Mouse (Mus musculus) kidney, postnatal 0 days (tissue): Measurements from ENCODE around the gene Nphs1. TPM values are rescaled to one million over a fixed set of nuclear protein-coding genes. Genes with fewer than 3 reads are reported as not detected.

Experiments used
- ATAC-seq: fragments of 200-750 bp; cut with Nextera tagmentation; replicated peaks from 2 replicates; pipeline ENCODE4 v1.8.0; 2017; ENCODE audit warnings: low read depth, moderate number of reproducible peaks, moderate TSS enrichment, moderate library complexity; ENCODE audit not compliant: low FRiP score
- DNase-seq: peaks from one replicate; pipeline ENCODE4 v3.0.0-alpha.2; 2016; ENCODE audit warnings: low spot score
- H3K27ac ChIP-seq: fragments of 300-500 bp; sonication (generic); 2 replicates; pipeline ENCODE4 v1.5.1; 2014; ENCODE audit warnings: mild to moderate bottlenecking
- H3K27me3 ChIP-seq: fragments of 300-500 bp; sonication (generic); 2 replicates; pipeline ENCODE4 v1.6.1; 2014; ENCODE audit warnings: low read length, mixed read lengths; ENCODE audit not compliant: insufficient read depth
- H3K36me3 ChIP-seq: fragments of 300-500 bp; sonication (generic); 2 replicates; pipeline ENCODE4 v1.6.1; 2014; ENCODE audit warnings: low read length, mixed read lengths; ENCODE audit not compliant: insufficient read depth
- H3K4me1 ChIP-seq: fragments of 300-500 bp; sonication (generic); replicated peaks from 2 replicates; pipeline ENCODE4 v1.6.1; 2014; ENCODE audit warnings: antibody characterized with exemption, low read length, mixed read lengths; ENCODE audit not compliant: insufficient read depth
- H3K4me2 ChIP-seq: fragments of 300-500 bp; sonication (generic); 2 replicates; pipeline ENCODE4 v1.6.1; 2014; ENCODE audit warnings: mild to moderate bottlenecking, low read length, moderate library complexity, mixed read lengths
- H3K4me3 ChIP-seq: fragments of 300-500 bp; sonication (generic); replicated peaks from 2 replicates; pipeline ENCODE4 v1.5.1; 2014; ENCODE audit warnings: low read depth, low read length
- H3K9ac ChIP-seq: fragments of 300-500 bp; sonication (generic); 2 replicates; pipeline ENCODE4 v1.6.1; 2014; ENCODE audit warnings: low read depth, low read length
- H3K9me3 ChIP-seq: fragments of 300-500 bp; sonication (generic); replicated peaks from 2 replicates; pipeline ENCODE4 v1.6.1; 2016; ENCODE audit warnings: low read length, inconsistent platforms, mixed read lengths
- CTCF ChIP-seq: IDR thresholded peaks from 2 replicates; pipeline ENCODE4 v1.5.1; 2016; ENCODE audit warnings: antibody characterized with exemption, low read depth, mild to moderate bottlenecking, moderate library complexity
- WGBS: fragments of 180-500 bp; shearing (Covaris S2); extraction: QIAGEN DNeasy Blood & Tissue Kit; methylation state at CpG from one replicate; pipeline ENCODE4 v1.1.7; 2014; 5-methylcytosine and 5-hydroxymethylcytosine counted together
- polyA plus RNA-seq: library from polyadenylated mRNA; unstranded; fragments of >200 nt; fragmentation: Nextera tagmentation; extraction: Ambion mirVana; gene quantifications from 2 replicates; pipeline ENCODE4 v1.2.1, GENCODE M21; 2015

Nphs1 gene
- polyA plus RNA-seq, 1 experiment from 2014 or later: 3.8 TPM

DNA sequence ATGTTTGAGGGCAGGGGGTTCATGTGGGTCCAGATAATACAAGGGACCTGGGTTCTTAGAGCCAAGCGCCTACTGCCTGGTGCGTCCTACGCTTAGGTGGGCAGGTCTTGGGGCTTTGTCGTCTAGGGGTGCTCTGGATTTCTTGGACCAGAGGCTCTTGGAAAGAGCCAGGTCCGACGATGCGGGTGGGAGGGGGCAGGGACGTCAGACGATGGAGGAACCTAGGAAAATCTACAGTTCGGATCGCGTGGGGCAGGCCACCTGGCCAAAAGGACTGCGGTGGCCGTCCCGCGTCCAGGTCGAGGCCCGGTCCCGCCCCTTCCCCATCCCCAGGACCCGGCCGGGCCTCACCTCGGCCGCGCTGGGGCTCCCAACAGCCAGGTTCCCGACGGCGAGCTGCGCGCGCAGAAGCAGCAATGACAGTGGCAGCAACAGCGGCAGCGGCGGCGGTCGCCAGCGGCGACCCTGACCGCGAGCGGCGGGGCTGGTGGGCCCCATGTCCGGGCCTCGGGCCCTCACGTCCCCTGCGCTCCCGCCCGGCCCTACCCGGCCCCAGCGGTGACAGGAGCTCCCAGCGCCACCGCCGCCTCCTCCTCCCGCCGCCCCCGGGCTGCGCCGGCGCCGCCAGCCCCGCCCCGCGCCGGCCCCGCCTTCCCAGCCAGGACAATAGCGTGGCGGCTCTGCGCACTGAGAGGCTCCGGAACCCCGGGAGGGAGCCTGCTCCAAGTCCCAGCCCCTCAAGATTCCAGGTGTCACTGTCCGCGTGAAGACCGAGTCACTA lies 13.0 kb upstream of the Nphs1 start, which contains the start of gene Aplp1:
Gene Aplp1, minus strand, starts transcription at position 565 of the 781 bp plus-strand sequence.
- peak; percentile 62 for ATAC-seq
- no peaks in the 10 kb centered on the region for H3K36me3 ChIP-seq
- peak within 1 kb of the TSS; percentile 53 for H3K4me3 ChIP-seq
- peaks cover 10% of the 10 kb centered on the region for H3K4me1 ChIP-seq
- peak; percentile 44 for DNase-seq
- no peaks in the 10 kb centered on the region for H3K9me3 ChIP-seq
- no peak within 1 kb of the TSS for H3K27ac ChIP-seq
- no peak for TF ChIP-seq CTCF
- H3K27me3 ChIP-seq: no peaks in the 10 kb centered on the region
- peak within 1 kb of the TSS; percentile 93 for H3K4me2 ChIP-seq
- under 1% methylated on average over 57 of the region's 72 CpGs for whole genome bisulfite sequencing
- peak within 1 kb of the TSS; percentile 59 for H3K9ac ChIP-seq

DNA sequence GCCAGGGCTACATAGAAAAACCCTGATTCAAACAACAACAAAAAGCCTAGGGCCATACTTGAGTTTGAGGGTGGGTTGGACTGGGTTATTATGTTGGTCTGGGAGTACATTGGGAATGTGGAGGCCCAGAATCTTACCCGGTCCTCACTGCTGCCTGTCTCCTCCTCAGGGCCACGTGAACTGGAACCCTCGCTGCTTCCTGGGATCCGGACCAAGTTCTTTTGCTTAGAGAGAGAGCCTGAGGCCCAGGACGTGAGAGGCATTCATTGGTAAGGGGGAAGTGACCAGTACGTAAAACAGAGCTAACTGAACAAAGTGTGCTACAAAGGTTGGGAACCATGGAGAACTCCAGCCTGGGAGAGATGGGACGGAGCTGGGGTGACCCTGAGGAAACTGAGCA lies 7.9 kb upstream of the Nphs1 start:
- no peak overlapping the region for H3K27ac ChIP-seq
- no peaks in the 10 kb centered on the region for H3K36me3 ChIP-seq
- peaks cover 5% of the 10 kb centered on the region; the same call in 1 of the 2 replicates for H3K4me1 ChIP-seq
- no peak overlapping the region for H3K4me3 ChIP-seq
- no peak for TF ChIP-seq CTCF
- ATAC-seq (no peak), DNase-seq (no peak)
- no peak overlapping the region for H3K4me2 ChIP-seq
- H3K9ac ChIP-seq: no peak overlapping the region
- 77% methylated on average over 7 of the region's 7 CpGs for WGBS
- peaks cover 20% of the 10 kb centered on the region for H3K27me3 ChIP-seq
- no peaks in the 10 kb centered on the region for H3K9me3 ChIP-seq

DNA sequence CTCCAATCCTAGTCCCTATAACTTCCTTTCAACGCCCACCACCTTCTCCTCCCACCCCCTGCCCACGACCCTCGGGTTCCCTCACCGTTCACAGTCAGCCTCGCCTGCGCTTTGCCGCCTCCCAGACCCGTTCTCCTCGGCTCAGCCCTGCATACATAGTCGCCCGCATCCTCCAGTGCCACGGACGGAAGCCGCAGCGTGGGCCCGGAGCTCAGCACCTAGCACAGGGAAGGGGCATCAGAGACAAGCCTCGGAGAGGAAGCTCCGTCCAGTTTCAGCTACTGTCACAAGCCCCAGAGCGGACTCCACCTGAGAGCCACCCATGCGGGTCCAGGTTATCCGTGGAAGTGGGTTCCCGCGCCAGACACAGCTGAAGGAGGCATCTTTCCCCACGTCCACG lies 4.8 kb upstream of the Nphs1 start:
- no peak overlapping the region for H3K27ac ChIP-seq
- H3K36me3 ChIP-seq: no peaks in the 10 kb centered on the region
- WGBS: 11% methylated on average over 25 of the region's 25 CpGs
- H3K27me3 ChIP-seq: peaks cover 50% of the 10 kb centered on the region
- H3K9me3 ChIP-seq: no peaks in the 10 kb centered on the region
- ATAC-seq (no peak), DNase-seq (no peak)
- no peak for TF ChIP-seq CTCF
- H3K4me1 ChIP-seq: peaks cover 8% of the 10 kb centered on the region
- peak overlapping the region; percentile 40; the same call in 1 of the 2 replicates for H3K4me2 ChIP-seq
- no peak overlapping the region for H3K4me3 ChIP-seq
- H3K9ac ChIP-seq: no peak overlapping the region

DNA sequence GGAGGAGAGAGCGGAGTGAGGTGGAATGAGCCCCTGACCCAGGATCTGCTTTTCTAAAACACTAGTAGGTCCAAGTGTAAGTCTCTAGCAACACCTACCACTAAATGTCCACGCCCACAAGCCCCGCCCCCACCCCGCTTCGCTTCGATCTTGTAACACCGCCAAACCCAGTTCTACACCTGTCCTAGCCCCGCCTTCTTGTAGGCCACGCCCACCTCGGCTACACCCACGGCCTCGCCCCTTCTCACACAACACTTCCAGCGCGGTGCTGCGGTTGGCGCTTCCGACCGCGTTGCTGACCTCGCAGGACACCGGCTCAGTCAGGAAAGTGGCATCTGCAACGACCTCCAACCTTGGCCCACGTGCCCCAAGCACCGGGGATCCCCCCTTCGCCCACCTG lies 4.3 kb upstream of the Nphs1 start:
- no peak overlapping the region for H3K27ac ChIP-seq
- DNase-seq (no peak), ATAC-seq (peak; percentile 68; the same call in 1 of the 2 replicates)
- no peaks in the 10 kb centered on the region for H3K9me3 ChIP-seq
- no peaks in the 10 kb centered on the region for H3K36me3 ChIP-seq
- H3K9ac ChIP-seq: no peak overlapping the region
- WGBS: 2% methylated on average over 25 of the region's 25 CpGs
- TF ChIP-seq CTCF: no peak
- peaks cover 50% of the 10 kb centered on the region for H3K27me3 ChIP-seq
- H3K4me1 ChIP-seq: peaks cover 8% of the 10 kb centered on the region
- 0 out of 2 replicates have a peak overlapping the region, but pooled peaks have one; percentile 5 for H3K4me3 ChIP-seq
- H3K4me2 ChIP-seq: peak overlapping the region; percentile 40

DNA sequence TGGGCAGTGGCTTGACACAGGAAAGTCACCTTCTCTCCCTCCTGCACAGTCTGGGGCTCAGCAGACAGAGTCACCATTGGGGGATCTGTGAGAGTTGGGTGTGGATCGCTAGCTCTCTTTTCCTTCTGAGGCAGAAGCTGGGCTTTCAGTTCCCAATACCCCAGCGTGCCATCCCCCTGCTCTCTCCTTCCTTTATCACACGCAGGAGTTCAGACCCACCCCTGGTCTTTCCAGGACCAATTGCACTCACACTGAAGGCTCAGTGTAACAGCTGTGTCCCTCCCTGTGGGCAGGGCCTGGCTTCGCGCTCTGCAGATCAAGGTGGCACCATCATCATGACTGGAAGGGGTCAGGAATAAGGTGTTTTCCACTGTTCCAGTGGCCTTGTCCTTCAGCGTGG lies 3.9 kb upstream of the Nphs1 start:
- DNase-seq: no peak
- no peak overlapping the region for H3K4me3 ChIP-seq
- WGBS: 9% methylated on average over 6 of the region's 6 CpGs

DNA sequence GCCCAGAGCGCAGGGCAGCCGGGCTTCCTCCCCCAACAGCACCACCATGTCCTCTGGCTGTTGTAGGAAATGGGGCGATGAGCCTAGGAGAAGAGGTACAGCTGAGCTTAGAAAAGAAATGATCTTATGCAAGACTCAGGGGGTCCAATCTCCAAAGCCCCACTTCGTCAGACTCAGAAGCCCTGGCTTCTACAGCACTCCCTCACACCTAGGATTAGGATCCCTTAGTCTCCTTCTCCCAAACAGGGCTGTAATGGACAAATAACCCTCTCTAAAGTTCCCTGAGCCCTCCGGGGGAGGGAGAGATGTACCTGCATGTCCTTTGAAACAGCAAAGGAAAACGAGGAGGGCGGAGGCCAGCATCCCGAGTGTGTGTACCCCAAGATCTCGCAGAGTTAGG lies 1.6 kb upstream of the Nphs1 start:
- no peak overlapping the region for H3K9ac ChIP-seq
- ATAC-seq (no peak), DNase-seq (no peak)
- H3K4me2 ChIP-seq: peak overlapping the region; percentile 39
- H3K27ac ChIP-seq: no peak overlapping the region
- H3K36me3 ChIP-seq: no peaks in the 10 kb centered on the region
- 1% methylated on average over 9 of the region's 9 CpGs for WGBS
- peaks cover 8% of the 10 kb centered on the region for H3K4me1 ChIP-seq
- 0 out of 2 replicates have a peak overlapping the region, but pooled peaks have one; percentile 14 for H3K4me3 ChIP-seq
- TF ChIP-seq CTCF: no peak
- no peaks in the 10 kb centered on the region for H3K9me3 ChIP-seq
- peaks cover 55% of the 10 kb centered on the region for H3K27me3 ChIP-seq

More for the DNA sequence above, 3.9 kb upstream of the Nphs1 start:
- Histone ChIP-seq H3K4me1 (peaks cover 8% of the 10 kb centered on the region), H3K9me3 (no peaks in the 10 kb centered on the region), H3K4me2 (peak overlapping the region; percentile 40; the same call in 1 of the 2 replicates), H3K27ac (no peak overlapping the region), H3K27me3 (peaks cover 50% of the 10 kb centered on the region), H3K36me3 (no peaks in the 10 kb centered on the region), H3K9ac (no peak overlapping the region)
- no peak for TF ChIP-seq CTCF
- 0 out of 2 replicates have a peak, but pooled peaks have one; percentile 18 for ATAC-seq
